Mouse (Mus musculus) hindbrain, postnatal 0 days (tissue): ENCODE measurements around the gene Ear1. TPM values are rescaled to one million over a fixed set of nuclear protein-coding genes. Genes with fewer than 3 reads are reported as not detected.
"Not testable (repeated sequence)": the region's sequence is repeated elsewhere in the genome, so short reads cannot be mapped to it uniquely, and the experiment has no call there.

Source experiments
- ATAC-seq: fragments of 200-750 bp; cut with Nextera tagmentation; 2 replicates; pipeline ENCODE4 v1.8.0; 2017; ENCODE audit warnings: mild to moderate bottlenecking, moderate TSS enrichment, moderate library complexity
- DNase-seq: peaks from one replicate; pipeline ENCODE4 v3.0.0-alpha.2; 2015; ENCODE audit warnings: low spot score
- H3K27ac ChIP-seq: fragments of 300-500 bp; sonication (generic); 2 replicates; pipeline ENCODE4 v1.5.1; 2014; ENCODE audit warnings: mild to moderate bottlenecking
- H3K27me3 ChIP-seq: fragments of 300-500 bp; sonication (generic); 2 replicates; pipeline ENCODE4 v1.6.1; 2014; ENCODE audit warnings: low read length, mixed read lengths; ENCODE audit not compliant: insufficient read depth
- H3K36me3 ChIP-seq: fragments of 300-500 bp; sonication (generic); 2 replicates; pipeline ENCODE4 v1.6.1; 2014; ENCODE audit warnings: low read length, mixed read lengths; ENCODE audit not compliant: insufficient read depth
- H3K4me1 ChIP-seq: fragments of 300-500 bp; sonication (generic); 2 replicates; pipeline ENCODE4 v1.6.1; 2014; ENCODE audit warnings: antibody characterized with exemption, low read length, mixed read lengths; ENCODE audit not compliant: insufficient read depth
- H3K4me2 ChIP-seq: fragments of 300-500 bp; sonication (generic); 2 replicates; pipeline ENCODE4 v1.6.1; 2014; ENCODE audit warnings: low read depth, mild to moderate bottlenecking, low read length, moderate library complexity, mixed read lengths
- H3K4me3 ChIP-seq: fragments of 300-500 bp; sonication (generic); 2 replicates; pipeline ENCODE4 v1.5.1; 2014; ENCODE audit warnings: low read length
- H3K9ac ChIP-seq: fragments of 300-500 bp; sonication (generic); replicated peaks from 2 replicates; pipeline ENCODE4 v1.6.1; 2014; ENCODE audit warnings: mild to moderate bottlenecking, low read length, moderate library complexity, mixed read lengths
- H3K9me3 ChIP-seq: fragments of 300-500 bp; sonication (generic); 2 replicates; pipeline ENCODE4 v1.6.1; 2016; ENCODE audit warnings: low read length, mixed read lengths
- CTCF ChIP-seq: IDR thresholded peaks from 2 replicates; pipeline ENCODE4 v1.5.1; 2016; ENCODE audit warnings: antibody characterized with exemption, control low read depth, low read depth
- WGBS: fragments of 180-500 bp; shearing (Covaris S2); extraction: QIAGEN DNeasy Blood & Tissue Kit; methylation state at CpG from one replicate; pipeline ENCODE4 v1.1.7; 2014; 5-methylcytosine and 5-hydroxymethylcytosine counted together
- polyA plus RNA-seq: library from polyadenylated mRNA; unstranded; fragments of >200 nt; fragmentation: Nextera tagmentation; extraction: Ambion mirVana; gene quantifications from 2 replicates; pipeline ENCODE4 v1.2.1, GENCODE M21; 2015
- total RNA-seq: library from RNA; depleted of rRNA; stranded (reverse); fragments of >200 nt; gene quantifications from 2 replicates; pipeline ENCODE4 v1.2.3, GENCODE M21; 2014; rRNA removed

Ear1 gene
- total and polyA plus RNA-seq, 2 experiments from 2014 or later = not detected

- peak; percentile 60 for TF ChIP-seq CTCF
- H3K9me3 ChIP-seq, H3K27ac ChIP-seq, H3K4me3 ChIP-seq, H3K9ac ChIP-seq, H3K36me3 ChIP-seq, H3K4me2 ChIP-seq, ATAC-seq, H3K4me1 ChIP-seq, H3K27me3 ChIP-seq: not testable (repeated sequence)
- DNase-seq = peak; percentile 28
- WGBS = 61% methylated on average over 8 of the region's 9 CpGs
Observed at GRCm38 (mm10) chr14:43812458-43812857, 62.9 kb downstream of the Ear1 start.

GRCm38 (mm10) chr14:43808142-43808541 is 67.2 kb downstream of the Ear1 start:
- 76% methylated on average over 4 of the region's 4 CpGs for WGBS
- not testable (repeated sequence) for ATAC-seq, H3K4me2 ChIP-seq

GRCm38 (mm10) chr14:43804435-43804834 is 70.9 kb downstream of the Ear1 start:
- not testable (repeated sequence) for H3K4me3 ChIP-seq, H3K27ac ChIP-seq, H3K36me3 ChIP-seq, H3K9me3 ChIP-seq, ATAC-seq, H3K9ac ChIP-seq, DNase-seq, H3K4me1 ChIP-seq, H3K4me2 ChIP-seq, H3K27me3 ChIP-seq
- TF ChIP-seq CTCF = peak; percentile 45
- WGBS = 18% methylated on average over 7 of the region's 7 CpGs

More at GRCm38 (mm10) chr14:43808142-43808541, 67.2 kb downstream of the Ear1 start:
- not testable (repeated sequence) for H3K9me3 ChIP-seq, H3K4me1 ChIP-seq, H3K9ac ChIP-seq, H3K4me3 ChIP-seq, H3K27ac ChIP-seq, H3K27me3 ChIP-seq, H3K36me3 ChIP-seq, DNase-seq

- ATAC-seq (peak; percentile 87), DNase-seq (peak; percentile 8)
- H3K9me3 ChIP-seq, H3K4me1 ChIP-seq, H3K9ac ChIP-seq, H3K36me3 ChIP-seq, H3K27ac ChIP-seq, H3K27me3 ChIP-seq: not testable (repeated sequence)
- WGBS = 10% methylated on average over 22 of the region's 23 CpGs
- H3K4me3 ChIP-seq = peak overlapping the region; percentile 18
- peak overlapping the region; percentile 45 for H3K4me2 ChIP-seq
Observed at GRCm38 (mm10) chr14:43796905-43797470, 78.3 kb downstream of the Ear1 start.

- DNase-seq (no peak), ATAC-seq (peak; percentile 89)
- Histone ChIP-seq H3K4me3 (peak overlapping the region; percentile 18), H3K9ac (no peak overlapping the region), H3K4me1 (no peaks in the 10 kb centered on the region), H3K27ac (no peak overlapping the region), H3K9me3 (no peaks in the 10 kb centered on the region), H3K4me2 (peak overlapping the region; percentile 45), H3K36me3 (no peaks in the 10 kb centered on the region), H3K27me3 (no peaks in the 10 kb centered on the region)
- TF ChIP-seq CTCF = no peak
- 16% methylated on average over 14 of the region's 14 CpGs for WGBS
Observed at GRCm38 (mm10) chr14:43796069-43796904, 79.0 kb downstream of the Ear1 start.

- H3K4me1 ChIP-seq = not testable (repeated sequence)
Observed at GRCm38 (mm10) chr14:43793811-43794210, 81.5 kb downstream of the Ear1 start.

GRCm38 (mm10) chr14:43784645-43785044 is 90.7 kb downstream of the Ear1 start, which contains the start of gene Gm8180:
Gene Gm8180 (minus strand): TSS chr14:43784745.
- H3K27me3 ChIP-seq, H3K9me3 ChIP-seq, H3K4me2 ChIP-seq, DNase-seq, H3K4me1 ChIP-seq, ATAC-seq, H3K36me3 ChIP-seq, H3K27ac ChIP-seq, H3K4me3 ChIP-seq, H3K9ac ChIP-seq: not testable (repeated sequence)
- whole genome bisulfite sequencing = 93% methylated on average over 3 of the region's 3 CpGs

More at GRCm38 (mm10) chr14:43793811-43794210, 81.5 kb downstream of the Ear1 start:
- not testable (repeated sequence) for H3K4me3 ChIP-seq, H3K27ac ChIP-seq, H3K9me3 ChIP-seq, H3K4me2 ChIP-seq, ATAC-seq, H3K27me3 ChIP-seq, H3K9ac ChIP-seq, DNase-seq, H3K36me3 ChIP-seq
- 84% methylated on average over 5 of the region's 5 CpGs for WGBS

Other genes with a start within 250 kb of the Ear1 start
- gene Gm8165, start 198.3 kb downstream of the Ear1 start, total RNA-seq = not detected in 2 replicates
- gene Gm8165, start 198.3 kb downstream of the Ear1 start, polyA plus RNA-seq = not detected in 2 replicates
- not detected in 2 replicates for gene Gm7324, start 177.7 kb downstream of the Ear1 start, total RNA-seq
- gene Gm7324, start 177.7 kb downstream of the Ear1 start, polyA plus RNA-seq = 0.81 and 1.8 TPM in 2 replicates
- not detected in 2 replicates for gene Gm16506, start 148.0 kb downstream of the Ear1 start, total RNA-seq
- gene Gm16506, start 148.0 kb downstream of the Ear1 start, polyA plus RNA-seq = not detected in 2 replicates
- not detected in 2 replicates for gene Gm6526, start 127.7 kb downstream of the Ear1 start, total RNA-seq
- gene Gm6526, start 127.7 kb downstream of the Ear1 start, polyA plus RNA-seq = not detected in 2 replicates
- gene Gm8180, start 90.8 kb downstream of the Ear1 start, total RNA-seq = not detected in 2 replicates
- not detected in 2 replicates for gene Gm8180, start 90.8 kb downstream of the Ear1 start, polyA plus RNA-seq
- not detected in 2 replicates for gene Ear10, start 48.0 kb upstream of the Ear1 start, total RNA-seq
- not detected in 2 replicates for gene Ear10, start 48.0 kb upstream of the Ear1 start, polyA plus RNA-seq
- 1.2 and 1.3 TPM in 2 replicates for gene Gm8113, start 49.9 kb upstream of the Ear1 start, total RNA-seq
- 2.6 and 2.9 TPM in 2 replicates for gene Gm8113, start 49.9 kb upstream of the Ear1 start, polyA plus RNA-seq
- gene Ang5, start 81.6 kb upstream of the Ear1 start, total RNA-seq = not detected in 2 replicates
- not detected in 2 replicates for gene Ang5, start 81.6 kb upstream of the Ear1 start, polyA plus RNA-seq
- not detected in 2 replicates for gene Ang6, start 126.8 kb upstream of the Ear1 start, total RNA-seq
- not detected in 2 replicates for gene Ang6, start 126.8 kb upstream of the Ear1 start, polyA plus RNA-seq
- not detected in 2 replicates for gene Ear2, start 227.1 kb upstream of the Ear1 start, total RNA-seq
- not detected in 2 replicates for gene Ear2, start 227.1 kb upstream of the Ear1 start, polyA plus RNA-seq
- gene Gm3327, start 248.3 kb upstream of the Ear1 start, total RNA-seq = not detected in 2 replicates
- not detected in 2 replicates for gene Gm3327, start 248.3 kb upstream of the Ear1 start, polyA plus RNA-seq